Mouse (Mus musculus) monocyte, adult 2 months (primary cell): ENCODE data around the gene Gm15446.
"Not testable (repeated sequence)": the region's sequence is repeated elsewhere in the genome, so short reads cannot be mapped to it uniquely, and the experiment has no call there.

Source experiments
- DNase-seq, 2 experiments: peaks; one replicate each; pipeline ENCODE4 v3.0.0; 2022; ENCODE audit warnings: low spot score in 2 of 2, low read depth in 1 of 2

Gm15446 gene

DNA sequence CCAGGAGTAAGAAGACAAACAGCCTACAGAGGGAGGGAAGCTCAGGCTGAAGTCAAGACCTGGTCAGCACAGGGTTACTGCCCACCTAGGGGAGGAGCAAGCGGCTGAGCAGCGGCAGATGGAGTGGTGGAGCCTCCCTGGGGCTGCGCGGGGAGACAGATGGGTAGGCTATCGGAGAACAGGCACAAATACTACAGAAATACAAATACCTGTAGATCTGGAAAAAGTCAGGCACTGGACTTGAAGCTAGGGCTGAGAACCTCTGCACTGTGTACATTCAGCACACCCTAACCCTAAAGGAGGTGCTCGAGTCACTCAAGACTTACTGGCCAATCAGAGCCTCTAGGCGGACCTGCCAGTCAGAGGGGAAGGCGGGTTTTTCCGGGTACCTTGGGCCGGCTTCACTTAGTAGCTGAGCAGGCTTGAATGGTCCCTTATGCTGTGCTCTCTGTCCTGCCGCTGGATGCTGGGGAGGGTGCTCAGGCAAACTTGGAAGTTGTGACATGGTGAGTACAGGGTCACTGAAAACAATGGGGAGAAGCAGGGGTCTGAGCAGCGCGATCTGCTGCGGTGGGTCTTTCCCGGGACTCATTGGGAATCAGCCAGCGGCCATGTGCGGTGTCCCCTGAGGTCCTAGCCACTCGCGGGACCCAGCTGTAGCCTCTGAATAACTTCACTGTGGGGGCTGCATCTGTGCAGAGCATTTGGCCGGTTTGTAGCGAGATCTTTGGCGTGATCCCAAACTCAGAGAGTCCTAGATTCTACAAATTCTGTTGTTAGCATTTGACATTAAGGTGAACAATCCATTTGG is at the start of gene Gm15446:
Gene Gm15446, plus strand, starts transcription at position 140 of the 811 bp plus-strand sequence.
- peak; percentile 47 to 64 for DNase-seq

DNA sequence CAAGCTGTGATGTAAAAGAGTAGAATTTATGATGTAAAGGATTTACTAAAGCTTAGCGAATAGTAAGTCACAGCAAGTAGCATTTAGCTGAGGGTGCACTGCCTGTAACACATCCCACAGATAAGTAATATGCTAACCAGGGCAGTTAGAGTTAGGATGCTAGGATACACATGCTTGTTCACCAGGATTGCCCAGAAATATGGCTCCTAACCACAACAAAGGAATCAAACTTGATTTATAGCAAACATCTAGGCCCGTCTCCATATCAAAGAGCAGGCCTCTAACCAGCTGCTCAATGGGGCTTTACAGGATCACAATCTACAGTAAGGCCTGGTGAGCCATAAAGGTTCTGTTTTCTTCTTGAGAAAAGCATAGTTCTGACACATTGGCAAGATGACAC is 929 bp downstream of the Gm15446 start:
- DNase-seq, result not testable (repeated sequence)

DNA sequence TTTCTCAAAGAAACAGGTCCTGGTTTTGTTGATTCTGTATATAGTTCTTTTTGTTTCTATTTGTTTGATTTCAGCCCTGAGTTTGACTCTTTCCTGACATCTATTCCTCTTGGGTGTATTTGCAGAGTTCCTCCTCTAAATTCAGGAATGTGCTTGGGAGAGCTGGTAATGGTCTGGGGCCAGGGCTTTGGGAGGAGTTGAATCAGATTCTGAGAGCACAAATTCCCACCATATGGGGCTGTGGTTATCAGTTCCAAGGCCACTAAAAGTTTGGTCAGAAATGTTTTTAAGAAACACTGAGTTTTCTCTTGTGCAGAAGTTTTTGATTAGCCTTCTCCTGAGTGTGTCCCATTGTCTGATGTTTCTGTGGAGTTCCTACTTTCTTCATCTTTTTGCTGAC is 1.7 kb downstream of the Gm15446 start:
- no peak for DNase-seq

DNA sequence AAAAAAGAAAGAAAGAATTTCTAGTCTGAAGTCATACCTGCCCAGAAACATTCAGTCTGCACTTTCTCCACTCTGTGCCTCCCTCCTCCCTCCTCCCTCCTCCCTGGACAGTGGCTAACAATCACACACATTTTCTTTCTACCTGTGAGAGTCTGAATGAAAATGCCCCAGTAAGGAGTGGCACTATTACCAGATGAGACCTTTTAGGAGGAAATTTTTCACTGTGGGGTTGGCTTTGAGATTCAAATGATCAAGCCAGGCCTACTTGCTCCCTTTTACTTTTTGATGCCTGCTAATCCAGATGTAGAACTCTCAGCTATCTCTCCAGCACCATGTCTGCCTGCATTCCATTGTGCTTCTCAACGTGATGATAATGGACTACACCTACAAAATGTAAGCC is 27.1 kb downstream of the Gm15446 start:
- no peak for DNase-seq

DNA sequence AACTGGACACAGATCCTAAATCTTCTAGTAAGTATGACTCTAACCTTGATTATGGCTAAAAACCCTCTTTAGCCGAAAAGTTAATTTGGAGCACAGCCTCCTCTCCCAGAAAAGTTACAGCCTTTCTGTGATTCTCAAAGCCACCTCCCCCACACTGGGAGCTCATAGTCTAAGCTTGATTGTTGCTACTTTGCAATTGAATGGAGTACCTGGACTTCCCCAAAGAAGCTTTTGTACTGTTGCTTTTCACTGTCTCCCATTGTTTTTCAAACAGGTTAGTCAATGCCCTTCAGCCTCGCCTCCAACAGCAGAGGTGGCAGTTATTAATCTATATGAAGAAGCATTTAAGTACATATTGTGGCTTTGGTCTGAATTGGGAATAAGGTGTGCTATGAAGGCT is 57.5 kb downstream of the Gm15446 start:
- not testable (repeated sequence) for DNase-seq
